Mouse (Mus musculus) cerebellum, adult 2 months (tissue): ENCODE measurements around the gene Ctdsp2. TPM values are rescaled to one million over a fixed set of nuclear protein-coding genes. Genes with fewer than 3 reads are reported as not detected.

Experiments used
- DNase-seq, 2 experiments: peaks; one replicate each; pipeline ENCODE4 v3.0.0; 2021
- H3K27ac ChIP-seq: fragments of 200-500 bp; 2 replicates; pipeline ENCODE4 v1.5.1; 2012; ENCODE audit warnings: low read length, control low read depth, inconsistent platforms; ENCODE audit not compliant: insufficient read depth
- H3K27me3 ChIP-seq: fragments of 200-500 bp; 2 replicates; pipeline ENCODE4 v1.6.1; 2012; ENCODE audit warnings: inconsistent platforms, mild to moderate bottlenecking, low read length, moderate library complexity; ENCODE audit not compliant: control insufficient read depth, insufficient read depth
- H3K4me1 ChIP-seq: fragments of 200-500 bp; 2 replicates; pipeline ENCODE4 v1.6.1; 2011; ENCODE audit warnings: low read length; ENCODE audit not compliant: control insufficient read depth, insufficient read depth
- H3K4me3 ChIP-seq: fragments of 200-500 bp; replicated peaks from 2 replicates; pipeline ENCODE3; 2011; ENCODE audit warnings: mild to moderate bottlenecking, low read depth, low read length, control low read depth; ENCODE audit not compliant: insufficient read depth
- CTCF ChIP-seq: fragments of 200-500 bp; IDR thresholded peaks from 2 replicates; pipeline ENCODE4 v1.5.1; 2011; ENCODE audit warnings: low read depth, mild to moderate bottlenecking, control low read depth, low read length, moderate library complexity, borderline replicate concordance; ENCODE audit not compliant: insufficient read depth
- POLR2A ChIP-seq: fragments of 200-500 bp; IDR thresholded peaks from 2 replicates; pipeline ENCODE4 v1.6.1; 2011; ENCODE audit warnings: low read length, control low read depth, borderline replicate concordance; ENCODE audit not compliant: insufficient read depth
- WGBS: fragments of 180-500 bp; shearing (Covaris S2); methylation state at CpG from one replicate; pipeline ENCODE4 v1.1.7; 2018; 5-methylcytosine and 5-hydroxymethylcytosine counted together
- polyA plus RNA-seq: library from polyadenylated mRNA; depleted of rRNA; stranded (reverse); fragments of >200 nt; gene quantifications from 2 replicates; pipeline ENCODE4 v1.2.3, GENCODE M21; 2012

The Ctdsp2 gene
- polyA plus RNA-seq, 1 experiment = 96.2 TPM

- Histone ChIP-seq H3K27me3 (no peaks in the 10 kb centered on the region), H3K4me3 (peak overlapping the region; percentile 83), H3K27ac (peak overlapping the region; percentile 100), H3K4me1 (peaks cover 22% of the 10 kb centered on the region)
- WGBS = 2% methylated on average over 16 of the region's 16 CpGs
- DNase-seq = peak; percentile 69 to 73
- no peak for TF ChIP-seq POLR2A
- no peak for TF ChIP-seq CTCF
Observed at GRCm38 (mm10) chr10:126980221-126980932, 1.9 kb downstream of the Ctdsp2 start.

GRCm38 (mm10) chr10:126980933-126981530, 2.5 kb downstream of the Ctdsp2 start:
- WGBS = 3% methylated on average over 11 of the region's 11 CpGs
- peaks cover 27% of the 10 kb centered on the region for H3K4me1 ChIP-seq
- no peak for TF ChIP-seq POLR2A
- TF ChIP-seq CTCF = no peak

DNA sequence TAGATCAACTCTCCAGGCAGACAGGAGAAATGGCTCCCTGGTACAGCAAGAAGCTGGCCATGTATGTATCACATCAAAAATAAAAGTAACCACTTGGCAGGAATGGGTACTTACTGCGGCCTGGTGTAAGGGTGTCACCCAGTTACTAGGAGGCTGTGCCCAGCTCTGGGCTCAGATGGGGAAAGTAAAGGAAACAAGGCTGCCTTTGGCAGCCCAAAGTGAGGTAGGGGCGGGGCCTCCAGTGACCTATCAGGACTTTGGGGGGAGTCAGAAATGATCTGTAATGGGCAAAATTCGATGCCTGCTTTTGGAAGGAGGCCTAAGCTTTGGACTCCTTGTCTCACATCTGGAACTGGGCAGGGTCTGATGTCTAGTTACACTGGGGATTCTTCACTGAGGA, 3.2 kb downstream of the Ctdsp2 start:
- H3K4me3 ChIP-seq = peak overlapping the region; percentile 83
- DNase-seq = no peak
- H3K27ac ChIP-seq = peak overlapping the region; percentile 81; the same call in 1 of the 2 replicates
- peaks cover 30% of the 10 kb centered on the region for H3K4me1 ChIP-seq
- no peaks in the 10 kb centered on the region for H3K27me3 ChIP-seq
- TF ChIP-seq POLR2A (no peak), CTCF (no peak)
- 15% methylated on average over 3 of the region's 3 CpGs for WGBS

More at GRCm38 (mm10) chr10:126980933-126981530, 2.5 kb downstream of the Ctdsp2 start:
- DNase-seq = no peak
- no peaks in the 10 kb centered on the region for H3K27me3 ChIP-seq
- H3K27ac ChIP-seq = peak overlapping the region; percentile 100
- H3K4me3 ChIP-seq = peak overlapping the region; percentile 83

- TF ChIP-seq CTCF = no peak
- no peak for TF ChIP-seq POLR2A
- Histone ChIP-seq H3K4me3 (peak overlapping the region; percentile 83), H3K27me3 (no peaks in the 10 kb centered on the region), H3K27ac (peak overlapping the region; percentile 81), H3K4me1 (peaks cover 43% of the 10 kb centered on the region)
- WGBS = 4% methylated on average over 14 of the region's 14 CpGs
- peak in 1 of 2 experiments; percentile 60 for DNase-seq
Observed at GRCm38 (mm10) chr10:126983193-126983725, 4.7 kb downstream of the Ctdsp2 start.

GRCm38 (mm10) chr10:126984189-126985004, 5.9 kb downstream of the Ctdsp2 start:
- TF ChIP-seq CTCF (no peak), POLR2A (0 out of 2 replicates have a peak, but pooled peaks have one; percentile 12)
- Histone ChIP-seq H3K27ac (peak overlapping the region; percentile 67), H3K4me3 (peak overlapping the region; percentile 38), H3K4me1 (peaks cover 49% of the 10 kb centered on the region), H3K27me3 (no peaks in the 10 kb centered on the region)
- WGBS = under 1% methylated on average over 5 of the region's 5 CpGs
- peak; percentile 92 to 94 for DNase-seq

DNA sequence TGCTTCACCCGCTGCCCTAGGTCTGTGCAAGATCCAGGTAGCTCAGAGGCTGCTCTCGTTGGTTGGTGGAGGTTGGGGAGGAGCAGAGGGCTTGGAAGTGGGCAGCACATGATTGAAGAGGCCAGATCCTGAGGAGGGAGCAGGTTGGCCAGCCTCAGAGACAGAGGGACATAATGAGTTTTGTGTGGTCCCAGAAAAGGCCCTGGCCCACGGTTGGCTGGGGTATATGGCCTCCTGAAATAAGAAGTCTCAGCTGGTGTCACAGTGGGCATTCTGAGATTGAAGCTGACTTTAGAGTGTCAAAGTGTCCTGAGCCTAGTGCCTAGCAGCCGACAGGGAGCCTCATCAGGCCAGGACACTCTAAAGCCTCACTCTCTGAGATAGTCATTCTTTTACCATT, 6.6 kb downstream of the Ctdsp2 start:
- H3K27ac ChIP-seq = peak overlapping the region; percentile 67
- DNase-seq = no peak
- H3K4me1 ChIP-seq = peaks cover 51% of the 10 kb centered on the region
- TF ChIP-seq POLR2A (no peak; the same call in 1 of the 2 replicates), CTCF (no peak)
- 7% methylated on average over 4 of the region's 4 CpGs for WGBS
- peak overlapping the region; percentile 38 for H3K4me3 ChIP-seq
- no peaks in the 10 kb centered on the region for H3K27me3 ChIP-seq

- H3K27me3 ChIP-seq = no peaks in the 10 kb centered on the region
- peak overlapping the region; percentile 67 for H3K27ac ChIP-seq
- WGBS = 26% methylated on average over 9 of the region's 9 CpGs
- no peak for TF ChIP-seq POLR2A
- no peak for TF ChIP-seq CTCF
- H3K4me1 ChIP-seq = peaks cover 55% of the 10 kb centered on the region
- peak; percentile 43 to 45 for DNase-seq
- H3K4me3 ChIP-seq = peak overlapping the region; percentile 36
Observed at GRCm38 (mm10) chr10:126985579-126985978, 7.1 kb downstream of the Ctdsp2 start.
